Mouse (Mus musculus) heart, adult 8-10 months (tissue): ENCODE results near the gene Plpp1. TPM values are rescaled to one million over a fixed set of nuclear protein-coding genes. Genes with fewer than 3 reads are reported as not detected.

Experiments
- DNase-seq: peaks from one replicate; pipeline ENCODE4 v3.0.0; 2022; ENCODE audit warnings: low spot score
- total RNA-seq, 4 experiments: library from RNA; stranded (reverse); gene quantifications; 2 replicates each; pipeline ENCODE4 v1.2.4; 2022

Plpp1 gene
- total RNA-seq, 4 experiments from 2014 or later = 36.4 to 44.4 (median 39.3) TPM

- DNase-seq = no peak
Measured at GRCm38 (mm10) chr13:112859574-112860134, 59.1 kb downstream of the Plpp1 start.

GRCm38 (mm10) chr13:112860370-112860769 is 59.8 kb downstream of the Plpp1 start:
- DNase-seq = no peak

- DNase-seq = no peak
Measured at GRCm38 (mm10) chr13:112860911-112861310, 60.3 kb downstream of the Plpp1 start.

GRCm38 (mm10) chr13:112861825-112862306 is 61.3 kb downstream of the Plpp1 start:
- DNase-seq = peak; percentile 40

- DNase-seq = no peak
Measured at GRCm38 (mm10) chr13:112862342-112862741, 61.8 kb downstream of the Plpp1 start.

GRCm38 (mm10) chr13:112862978-112863677 is 62.5 kb downstream of the Plpp1 start:
- DNase-seq = no peak

- no peak for DNase-seq
Measured at GRCm38 (mm10) chr13:112866782-112867181, 66.2 kb downstream of the Plpp1 start.

- DNase-seq = no peak
Measured at GRCm38 (mm10) chr13:112867381-112867780, 66.8 kb downstream of the Plpp1 start.

GRCm38 (mm10) chr13:112870039-112870690 is 69.6 kb downstream of the Plpp1 start:
- DNase-seq = no peak

- DNase-seq = no peak
Measured at GRCm38 (mm10) chr13:112871500-112872266, 71.1 kb downstream of the Plpp1 start.

GRCm38 (mm10) chr13:112887234-112887633 is 86.6 kb downstream of the Plpp1 start:
- no peak for DNase-seq

GRCm38 (mm10) chr13:112902176-112902575 is 101.6 kb downstream of the Plpp1 start:
- DNase-seq = no peak

GRCm38 (mm10) chr13:112909663-112910062 is 109.1 kb downstream of the Plpp1 start:
- peak; percentile 31 for DNase-seq

- no peak for DNase-seq
Measured at GRCm38 (mm10) chr13:112910434-112910833, 109.8 kb downstream of the Plpp1 start.

Other genes with a start within 250 kb of the Plpp1 start
- not detected for gene Il31ra, start 206.4 kb upstream of the Plpp1 start, total RNA-seq
- under 1 TPM in 2 of 4 experiments, not detected in 2; 0.09 to 0.12 TPM for gene Ddx4, start 148.3 kb upstream of the Plpp1 start, total RNA-seq
- 10 to 100 TPM in 3 of 4 experiments, 1 to 10 TPM in 1; 9.1 to 12.2 (median 10.8) TPM for gene Slc38a9, start 140.0 kb upstream of the Plpp1 start, total RNA-seq
- 10 to 100 TPM; 22.1 to 27.2 (median 26.0) TPM for gene Mtrex, start 126.6 kb downstream of the Plpp1 start, total RNA-seq
- gene Dhx29, start 126.7 kb downstream of the Plpp1 start, total RNA-seq = 10 to 100 TPM; 14.3 to 15.4 (median 15.1) TPM
- gene Ccno, start 187.0 kb downstream of the Plpp1 start, total RNA-seq = under 1 TPM in 2 of 4 experiments, not detected in 2; 0.16 to 0.50 TPM
- not detected for gene Mcidas, start 193.1 kb downstream of the Plpp1 start, total RNA-seq
- gene Cdc20b, start 234.3 kb downstream of the Plpp1 start, total RNA-seq = not detected
- gene Gpx8, start 245.6 kb downstream of the Plpp1 start, total RNA-seq = 10 to 100 TPM; 32.6 to 36.7 (median 35.6) TPM